Mouse (Mus musculus): Measurements from ENCODE around the gene Wfdc16.

Gene Wfdc16

GRCm38 (mm10) chr2:164593494-164593893 lies 45.1 kb downstream of the Wfdc16 start, which contains the start of gene Eppin:
Eppin (minus strand) TSS chr2:164593594.
- DNase-seq = no peak

- peak in 1 of 2 experiments; percentile 27 for DNase-seq
These were observed 46.6 kb downstream of the Wfdc16 start for GRCm38 (mm10) chr2:164592014-164592413.

- peak in 1 of 2 experiments; percentile 32 for DNase-seq
These were observed 53.4 kb downstream of the Wfdc16 start, which contains the start of gene Wfdc6a for GRCm38 (mm10) chr2:164585025-164585725. Wfdc6a (minus strand) TSS chr2:164585447.
